Mouse (Mus musculus): ENCODE measurements around the gene Lypd9.
"Not testable (repeated sequence)": the region's sequence is repeated elsewhere in the genome, so short reads cannot be mapped to it uniquely, and the experiment has no call there.

Gene Lypd9

DNA sequence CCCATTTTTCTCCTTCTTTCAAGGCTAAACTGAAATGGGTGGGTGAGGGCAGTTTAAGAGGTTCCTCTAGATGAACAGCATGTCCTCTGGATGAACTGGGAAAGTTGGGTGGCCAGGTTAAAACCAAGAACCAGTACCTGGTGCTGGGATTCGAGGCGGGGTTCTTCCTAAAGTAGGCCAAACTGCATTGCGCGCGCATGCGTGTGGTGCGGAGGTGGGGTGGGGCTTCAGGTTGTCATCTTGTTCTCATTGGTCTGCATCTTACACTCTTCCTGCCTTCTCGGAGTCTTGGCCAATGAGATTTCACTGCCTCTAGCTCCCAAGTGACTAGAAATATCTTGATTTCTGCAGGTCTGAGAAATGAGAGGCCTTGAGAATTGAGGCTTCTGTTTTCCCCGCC, at the start of gene Lypd9:
Lypd9 (minus strand) TSS at position 165 of the 400 bp plus-strand sequence.
- in situ Hi-C loops (cut with MboI; ENCODE audit: low pct_unique_long_range_greater_than_20kb in 1 of 2, low sequenced_read_pairs in 2 of 2, unreplicated experiment in 1 of 2), result no loop called here

DNA sequence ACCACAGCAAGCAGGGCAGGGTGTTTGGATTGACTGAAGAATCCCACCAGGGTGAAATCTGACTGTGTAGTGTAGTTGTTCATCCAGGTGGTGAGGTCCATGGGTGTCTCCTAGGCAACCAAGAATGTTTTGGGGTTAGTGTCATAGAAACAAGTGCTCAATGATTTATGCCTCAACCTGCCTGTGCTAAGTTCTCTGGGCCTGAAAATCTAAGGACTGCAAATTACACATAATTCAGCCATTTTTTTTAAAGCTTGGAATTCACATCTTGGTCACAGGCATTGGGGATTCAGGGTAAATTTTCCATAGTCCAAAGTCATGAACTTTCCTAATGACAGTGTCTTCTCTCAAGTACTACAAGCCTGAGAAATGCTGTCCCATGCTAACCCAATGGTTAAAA, 49.7 kb upstream of the Lypd9 start, which contains the start of gene Olfr331:
Olfr331 (minus strand) TSS at position 101 of the 400 bp plus-strand sequence.
- in situ Hi-C loops (cut with MboI; ENCODE audit: low pct_unique_long_range_greater_than_20kb in 1 of 2, low sequenced_read_pairs in 2 of 2, unreplicated experiment in 1 of 2), result not testable (repeated sequence)

DNA sequence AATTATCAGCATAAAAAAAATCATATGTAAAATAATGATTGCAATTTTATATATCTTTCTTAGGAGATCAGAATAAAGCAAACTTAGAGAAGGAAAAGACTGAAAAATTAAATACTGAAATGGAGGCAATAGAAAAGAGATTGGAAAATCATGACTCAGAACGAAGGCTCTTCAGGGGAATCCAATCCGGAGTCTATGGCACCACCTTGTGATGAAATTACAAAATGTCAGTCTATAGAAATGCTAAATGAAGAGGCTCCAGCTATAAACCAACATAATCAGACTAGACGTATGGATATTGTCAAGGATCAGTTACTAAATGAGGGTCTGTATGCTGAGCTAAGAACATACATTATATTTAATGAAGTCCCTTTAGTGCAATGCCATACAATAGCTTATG, 46.6 kb upstream of the Lypd9 start:
- in situ Hi-C loops (cut with MboI; ENCODE audit: low pct_unique_long_range_greater_than_20kb in 1 of 2, low sequenced_read_pairs in 2 of 2, unreplicated experiment in 1 of 2), result no loop called here

DNA sequence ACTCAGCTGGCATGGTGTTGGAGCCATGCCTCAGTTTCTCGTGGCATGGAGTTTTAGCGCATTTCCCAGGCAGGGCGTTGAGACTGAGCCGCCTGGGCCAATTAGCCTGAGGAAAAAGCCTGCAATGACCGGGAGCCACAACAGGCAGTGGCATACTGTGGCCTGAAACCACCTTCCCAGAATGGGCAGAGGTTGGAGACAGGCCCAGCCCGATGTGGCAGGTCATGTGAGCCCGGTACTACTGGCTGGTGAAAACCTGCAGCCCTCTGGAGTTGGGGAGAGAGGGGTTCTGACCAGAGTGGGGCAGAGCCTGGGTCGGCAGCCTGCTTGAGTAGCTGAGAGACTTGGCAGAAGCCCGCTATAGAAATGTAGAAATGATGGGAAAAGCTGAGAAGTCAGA, 46.0 kb upstream of the Lypd9 start:
- in situ Hi-C loops (cut with MboI; ENCODE audit: low pct_unique_long_range_greater_than_20kb in 1 of 2, low sequenced_read_pairs in 2 of 2, unreplicated experiment in 1 of 2), result no loop called here

DNA sequence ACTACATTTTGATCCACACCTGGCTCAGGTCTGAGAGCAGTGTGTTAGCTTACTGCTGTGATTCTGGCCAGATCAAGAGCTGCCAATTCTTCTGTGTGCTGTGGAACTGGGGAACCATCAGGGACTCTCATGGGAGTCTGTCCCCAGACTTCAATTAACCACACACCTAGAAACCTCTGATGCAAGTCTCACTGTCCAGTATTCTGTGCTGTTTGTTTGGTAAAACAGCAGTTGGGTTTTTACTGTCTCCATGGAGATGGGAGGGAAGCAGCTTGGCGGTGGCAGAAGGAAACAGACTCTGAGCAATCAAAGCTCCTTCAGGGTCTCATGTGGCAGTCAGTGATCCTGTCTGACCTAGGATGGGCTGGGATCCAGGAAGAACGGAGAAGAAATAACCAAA, 39.7 kb upstream of the Lypd9 start, which contains the start of gene Olfr332:
Olfr332 (minus strand) TSS at position 101 of the 400 bp plus-strand sequence.
- in situ Hi-C loops (cut with MboI; ENCODE audit: low pct_unique_long_range_greater_than_20kb in 1 of 2, low sequenced_read_pairs in 2 of 2, unreplicated experiment in 1 of 2), result no loop called here

DNA sequence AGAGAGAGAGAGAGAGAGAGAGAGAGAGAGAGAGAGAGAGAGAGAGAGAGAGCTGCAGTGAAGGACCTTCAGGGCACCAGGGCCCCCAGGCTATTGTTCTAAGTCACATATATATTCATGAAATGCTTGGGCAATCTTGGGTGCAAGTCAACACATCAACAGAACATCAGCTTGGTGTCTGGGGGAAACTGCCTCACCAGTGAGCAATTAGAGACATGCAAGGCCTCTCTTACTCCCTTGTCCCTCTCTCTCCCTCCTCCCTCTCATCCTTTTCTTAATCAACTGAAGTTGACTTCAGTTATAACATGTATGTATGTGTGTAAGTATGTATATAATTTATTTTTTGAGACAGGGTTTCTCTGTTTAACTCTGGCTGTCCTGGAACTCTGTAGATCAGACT, 9.4 kb upstream of the Lypd9 start, which contains the start of gene Olfr30:
Olfr30 (minus strand) TSS at position 101 of the 400 bp plus-strand sequence.
- in situ Hi-C loops (cut with MboI; ENCODE audit: low pct_unique_long_range_greater_than_20kb in 1 of 2, low sequenced_read_pairs in 2 of 2, unreplicated experiment in 1 of 2), result no loop called here

- in situ Hi-C loops (cut with MboI; ENCODE audit: low pct_unique_long_range_greater_than_20kb in 1 of 2, low sequenced_read_pairs in 2 of 2, unreplicated experiment in 1 of 2), result no loop called here
Measured at GRCm38 (mm10) chr11:58453592-58453991, 869 bp upstream of the Lypd9 start.

- in situ Hi-C loops (cut with MboI; ENCODE audit: low pct_unique_long_range_greater_than_20kb in 1 of 2, low sequenced_read_pairs in 2 of 2, unreplicated experiment in 1 of 2), result no loop called here
Measured at GRCm38 (mm10) chr11:58437866-58438265, 14.9 kb downstream of the Lypd9 start.

DNA sequence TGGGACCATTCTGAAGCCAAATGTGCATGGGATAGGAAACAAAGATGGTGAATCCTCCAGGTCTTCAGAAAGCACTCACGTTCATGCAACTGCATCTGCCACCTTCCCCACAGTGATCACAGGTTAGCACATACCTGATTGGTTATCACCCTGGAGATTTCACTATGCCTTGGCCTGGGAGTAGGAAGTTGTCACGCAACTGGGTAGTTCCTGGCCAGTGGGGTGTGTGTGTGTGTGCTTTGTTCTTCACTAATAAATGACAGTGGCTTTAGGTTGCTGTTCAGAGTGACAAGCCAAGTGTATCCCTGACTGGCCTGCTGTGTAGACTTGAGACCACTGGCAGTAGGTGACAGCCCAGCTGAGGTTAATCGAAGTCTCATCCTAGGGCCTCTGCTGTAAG, 20.5 kb downstream of the Lypd9 start, which contains the start of gene Gm12253:
Gm12253 (plus strand) TSS at position 301 of the 400 bp plus-strand sequence.
- in situ Hi-C loops (cut with MboI; ENCODE audit: low pct_unique_long_range_greater_than_20kb in 1 of 2, low sequenced_read_pairs in 2 of 2, unreplicated experiment in 1 of 2), result no loop called here

GRCm38 (mm10) chr11:58420815-58421214, 31.9 kb downstream of the Lypd9 start, which contains the start of gene 1810065E05Rik:
TSS of gene 1810065E05Rik (plus strand) at chr11:58421111.
- in situ Hi-C loops (cut with MboI; ENCODE audit: low pct_unique_long_range_greater_than_20kb in 1 of 2, low sequenced_read_pairs in 2 of 2, unreplicated experiment in 1 of 2), result loop anchor here in 1 of 2 experiments (25.0 kb wide), 1 partner anchor 216 kb away; the partner anchor contains the start of genes Olfr323 and Trim58

DNA sequence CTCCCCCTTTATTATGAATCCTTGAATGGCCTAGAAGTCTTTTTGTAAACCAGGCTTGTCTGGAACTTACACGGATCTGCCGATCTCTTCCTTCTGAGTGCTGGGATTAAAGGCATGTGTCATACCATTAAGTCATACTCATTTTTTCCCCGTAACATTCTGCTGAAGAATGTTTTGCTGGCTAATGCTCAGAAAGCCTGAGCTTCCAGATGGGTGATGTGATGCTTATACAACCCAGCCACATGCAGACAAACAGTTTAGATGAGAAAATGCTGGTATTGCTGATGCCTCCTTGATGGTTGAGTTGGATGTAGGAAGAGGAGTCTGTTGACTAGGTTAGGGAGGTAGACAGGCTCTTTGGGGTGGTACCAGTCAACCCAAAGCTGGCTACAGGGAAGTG, 34.4 kb downstream of the Lypd9 start:
- in situ Hi-C loops (cut with MboI; ENCODE audit: low pct_unique_long_range_greater_than_20kb in 1 of 2, low sequenced_read_pairs in 2 of 2, unreplicated experiment in 1 of 2), result loop anchor here in 1 of 2 experiments (25.0 kb wide), 1 partner anchor 219 kb away; the partner anchor contains the start of genes Olfr323 and Trim58

- in situ Hi-C loops (cut with MboI; ENCODE audit: low pct_unique_long_range_greater_than_20kb in 1 of 2, low sequenced_read_pairs in 2 of 2, unreplicated experiment in 1 of 2), result loop anchor here in 1 of 2 experiments (25.0 kb wide), 1 partner anchor 229 kb away; the partner anchor contains the start of genes Olfr323 and Trim58
Measured at GRCm38 (mm10) chr11:58408066-58408465, 44.7 kb downstream of the Lypd9 start.

DNA sequence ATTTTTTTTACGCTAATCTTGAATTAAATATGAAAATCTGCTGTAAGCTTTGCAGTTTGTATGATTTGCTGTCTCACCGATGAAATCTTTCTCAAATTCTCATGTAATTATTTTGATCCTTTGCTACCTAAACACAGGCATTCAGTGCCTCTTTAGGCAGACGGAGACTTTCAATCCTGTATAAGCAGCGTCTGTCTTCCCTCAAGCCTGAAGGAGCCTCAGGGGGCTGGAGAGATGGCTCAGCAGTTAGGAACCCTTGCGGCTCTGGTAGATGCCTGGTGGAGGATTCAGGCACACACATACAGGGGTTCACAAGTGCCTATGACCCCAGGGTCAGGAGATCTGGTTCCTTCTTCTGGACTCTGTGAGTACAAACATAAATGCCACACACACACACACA, 52.1 kb downstream of the Lypd9 start:
- in situ Hi-C loops (cut with MboI; ENCODE audit: low pct_unique_long_range_greater_than_20kb in 1 of 2, low sequenced_read_pairs in 2 of 2, unreplicated experiment in 1 of 2), result loop anchor here in 1 of 2 experiments (25.0 kb wide), 1 partner anchor 237 kb away; the partner anchor contains the start of genes Olfr323 and Trim58

DNA sequence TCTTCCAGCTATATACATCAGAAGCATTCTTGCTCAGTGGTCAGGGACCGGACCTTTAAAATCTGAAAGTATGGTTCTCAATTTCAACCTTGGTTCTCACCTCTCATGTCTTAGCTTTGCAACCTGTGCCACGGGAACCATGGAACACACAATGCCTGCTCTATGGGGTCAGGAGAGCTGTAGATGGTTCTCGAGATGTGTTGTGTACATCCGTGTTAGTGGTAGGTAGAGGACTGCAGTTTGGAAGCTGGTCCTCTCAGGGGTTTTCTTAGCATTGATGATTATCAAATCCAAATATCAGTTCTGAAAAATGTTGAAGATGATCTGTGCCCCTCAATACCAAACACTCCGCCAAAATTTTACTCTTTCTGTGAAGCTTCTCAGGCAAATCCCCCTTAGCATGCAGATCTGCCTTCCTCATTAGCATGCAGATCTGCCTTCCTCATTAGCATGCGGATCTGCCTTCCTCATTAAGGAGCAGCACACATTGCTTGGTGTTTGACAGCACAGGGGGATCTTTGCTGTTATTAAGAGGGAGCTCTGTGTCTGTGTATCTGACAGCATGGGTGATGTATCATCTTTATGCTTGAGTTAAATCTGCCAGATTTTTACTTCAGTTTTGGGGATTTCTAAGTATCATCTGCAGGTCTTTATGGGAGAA, 52.6 kb downstream of the Lypd9 start:
- in situ Hi-C loops (cut with MboI; ENCODE audit: low pct_unique_long_range_greater_than_20kb in 1 of 2, low sequenced_read_pairs in 2 of 2, unreplicated experiment in 1 of 2), result loop anchor here in 1 of 2 experiments (25.0 kb wide), 1 partner anchor 237 kb away; the partner anchor contains the start of genes Olfr323 and Trim58
